Mouse (Mus musculus) left cerebral cortex, postnatal 25 days (tissue): ENCODE data around the gene 1810013L24Rik. TPM values are rescaled to one million over a fixed set of nuclear protein-coding genes. Genes with fewer than 3 reads are reported as not detected.

ENCODE experiments used
- DNase-seq, 2 experiments: peaks; one replicate each; pipeline ENCODE4 v3.0.0; 2022; ENCODE audit warnings: low spot score in 2 of 2, mixed read lengths in 1 of 2
- intact Hi-C: fragments of 180-260 bp; cut with DNase I; formaldehyde crosslinking; loops from one replicate; pipeline ENCODE4 v1.15.1; 2025
- total RNA-seq, 2 experiments: library from RNA; stranded (reverse); gene quantifications; 2 replicates each; pipeline ENCODE4 v1.2.3; 2021

Gene 1810013L24Rik
- 100 to 1,000 TPM; 107 to 109 TPM for total RNA-seq

DNA sequence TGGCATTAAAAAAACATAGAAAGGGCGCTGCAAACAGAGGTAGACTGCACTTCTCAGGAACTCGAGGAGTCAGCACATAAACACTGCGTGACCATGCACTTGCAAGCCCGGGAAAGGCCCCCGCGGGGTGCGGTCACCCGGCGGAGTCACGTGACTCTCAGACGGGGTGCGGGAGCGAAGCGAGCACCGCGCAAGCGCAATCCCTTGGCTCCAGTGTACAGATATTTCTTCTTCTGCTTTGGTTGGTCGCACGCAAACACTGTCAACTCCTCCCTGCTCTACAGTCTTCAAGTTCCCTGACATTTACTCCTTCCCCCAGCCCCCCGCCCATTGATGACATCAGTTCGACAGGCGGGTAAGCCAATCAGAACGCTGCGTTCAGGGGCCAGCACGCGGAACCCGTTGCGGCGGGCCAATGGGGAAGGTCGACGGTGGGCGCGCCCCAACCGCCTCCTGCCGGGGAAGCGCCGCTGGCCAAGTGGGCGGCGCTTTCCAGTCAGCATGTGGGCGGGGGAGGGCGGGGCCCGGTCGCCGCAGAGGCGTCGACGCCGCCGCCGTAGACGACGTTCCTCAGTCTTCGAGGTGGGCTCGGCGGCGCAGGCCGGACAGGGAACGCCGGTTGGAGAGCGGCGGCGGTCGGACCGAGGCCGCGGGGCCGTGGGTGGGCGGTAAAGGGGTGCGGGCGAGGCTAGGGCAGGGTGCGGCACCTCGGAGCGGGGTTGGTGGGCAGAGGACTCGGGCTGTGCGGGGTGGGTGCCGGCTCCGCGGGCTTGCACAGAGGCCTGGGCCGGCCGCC is at the start of gene 1810013L24Rik:
Gene 1810013L24Rik (plus strand): TSS at position 537 of the 796 bp plus-strand sequence.
- peak; percentile 96 to 99 for DNase-seq
- intact Hi-C loops, result loop anchor here (1.0 to 10.0 kb wide), 3 partner anchors 61 to 145 kb away; partner anchors contain the start of gene Gm5767

- no peak for DNase-seq
- intact Hi-C loops, result no loop called here
Measured at GRCm38 (mm10) chr16:8780187-8780586, 49.7 kb upstream of the 1810013L24Rik start.

- DNase-seq, result peak in 1 of 2 experiments; percentile 14
- intact Hi-C loops, result no loop called here
Measured at GRCm38 (mm10) chr16:8781191-8781590, 48.7 kb upstream of the 1810013L24Rik start.

DNA sequence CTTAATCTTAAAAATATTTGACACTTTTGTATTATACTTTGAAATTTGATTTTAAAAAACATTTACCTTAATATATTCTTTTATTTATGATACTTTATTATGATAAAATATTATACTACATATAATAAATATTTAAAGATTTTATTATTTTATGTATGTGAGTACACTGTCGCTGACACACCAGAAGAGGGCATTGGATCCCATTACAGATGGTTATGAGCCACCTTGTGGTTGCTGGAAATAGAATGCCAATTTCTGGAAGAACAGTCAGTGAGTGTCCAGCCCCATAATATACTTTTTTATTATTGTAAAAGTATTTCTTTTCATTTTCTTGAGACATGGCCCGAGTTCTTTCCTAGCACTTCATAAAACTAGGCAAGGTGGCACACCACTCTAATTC is 48.2 kb upstream of the 1810013L24Rik start:
- DNase-seq, result no peak
- intact Hi-C loops, result no loop called here

GRCm38 (mm10) chr16:8783198-8783913 is 46.5 kb upstream of the 1810013L24Rik start:
- DNase-seq, result no peak
- intact Hi-C loops, result no loop called here

- intact Hi-C loops, result no loop called here
- DNase-seq, result no peak
Measured at GRCm38 (mm10) chr16:8784753-8785152, 45.1 kb upstream of the 1810013L24Rik start.

GRCm38 (mm10) chr16:8790886-8791285 is 39.0 kb upstream of the 1810013L24Rik start:
- peak in 1 of 2 experiments; percentile 27 for DNase-seq
- intact Hi-C loops, result no loop called here

DNA sequence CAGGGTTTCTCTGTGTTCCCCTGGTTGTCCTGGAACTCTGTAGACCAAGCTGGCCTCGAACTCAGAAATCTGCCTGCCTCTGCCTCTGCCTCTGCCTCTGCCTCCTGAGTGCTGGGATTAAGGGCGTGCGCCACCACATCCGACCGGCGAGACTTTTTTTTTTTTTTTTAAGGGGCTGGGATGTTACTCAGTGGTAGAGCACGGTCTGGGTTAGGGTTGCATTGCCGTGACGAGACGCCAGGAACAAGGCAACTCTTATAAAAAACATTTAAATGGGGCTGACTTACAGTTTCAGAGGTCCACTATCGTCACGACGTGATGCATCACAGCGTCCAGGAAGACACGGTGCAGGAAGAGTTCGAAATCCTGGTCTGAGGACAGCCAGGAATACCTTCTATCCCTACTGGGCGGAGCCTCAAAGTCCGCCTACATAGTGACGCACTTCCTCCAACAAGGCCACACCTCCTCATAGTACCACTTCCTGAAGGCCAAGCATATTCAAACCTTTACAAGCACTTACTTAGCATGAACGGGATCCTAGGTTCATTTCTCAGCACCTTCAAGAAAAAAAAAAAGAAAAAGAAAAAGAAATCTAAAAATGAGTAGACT is 37.8 kb upstream of the 1810013L24Rik start, which contains the start of gene Usp7:
Gene Usp7 (minus strand): TSS at position 360 of the 609 bp plus-strand sequence.
- intact Hi-C loops, result no loop called here
- no peak for DNase-seq

DNA sequence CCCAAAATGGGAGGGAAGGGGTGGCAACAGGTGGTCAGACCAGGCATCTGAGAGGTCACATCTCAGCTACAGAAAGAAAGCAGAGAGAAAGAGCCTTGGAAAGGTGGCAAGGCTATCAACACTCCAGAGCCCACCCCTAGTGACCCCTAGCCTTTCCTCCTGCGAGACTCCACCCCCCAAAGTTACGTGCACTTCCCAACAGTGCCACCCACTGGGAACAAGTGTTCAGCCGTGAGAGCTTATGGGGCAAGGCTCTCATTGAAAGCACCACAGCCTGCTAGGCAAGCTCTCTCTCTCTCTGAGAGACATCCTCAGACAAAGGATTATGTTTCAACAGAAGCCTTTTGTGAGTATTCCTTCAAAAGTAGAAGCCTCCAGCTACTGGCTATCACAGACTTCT is 34.9 kb upstream of the 1810013L24Rik start:
- DNase-seq, result no peak
- intact Hi-C loops, result no loop called here

DNA sequence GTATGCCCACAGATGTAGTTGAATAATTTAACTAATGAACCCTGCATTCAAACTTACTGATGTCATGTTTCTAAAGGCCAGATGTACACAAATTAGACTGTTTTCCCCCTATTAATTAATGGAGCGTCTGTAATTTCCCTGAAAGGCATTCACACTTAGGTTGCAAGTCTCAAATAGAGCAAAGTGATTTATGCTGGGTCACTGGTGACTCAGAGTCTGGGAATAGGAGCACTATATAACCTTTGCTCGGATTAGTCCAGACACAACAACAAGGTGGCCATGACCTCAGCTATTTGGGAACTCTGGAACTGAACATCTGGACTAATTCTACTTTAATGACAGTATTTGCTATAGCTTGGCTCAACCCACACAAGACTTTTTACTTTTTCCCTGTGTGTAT is 34.0 kb upstream of the 1810013L24Rik start:
- DNase-seq, result no peak
- intact Hi-C loops, result no loop called here

GRCm38 (mm10) chr16:8806703-8807102 is 23.2 kb upstream of the 1810013L24Rik start:
- DNase-seq, result no peak
- intact Hi-C loops, result no loop called here

DNA sequence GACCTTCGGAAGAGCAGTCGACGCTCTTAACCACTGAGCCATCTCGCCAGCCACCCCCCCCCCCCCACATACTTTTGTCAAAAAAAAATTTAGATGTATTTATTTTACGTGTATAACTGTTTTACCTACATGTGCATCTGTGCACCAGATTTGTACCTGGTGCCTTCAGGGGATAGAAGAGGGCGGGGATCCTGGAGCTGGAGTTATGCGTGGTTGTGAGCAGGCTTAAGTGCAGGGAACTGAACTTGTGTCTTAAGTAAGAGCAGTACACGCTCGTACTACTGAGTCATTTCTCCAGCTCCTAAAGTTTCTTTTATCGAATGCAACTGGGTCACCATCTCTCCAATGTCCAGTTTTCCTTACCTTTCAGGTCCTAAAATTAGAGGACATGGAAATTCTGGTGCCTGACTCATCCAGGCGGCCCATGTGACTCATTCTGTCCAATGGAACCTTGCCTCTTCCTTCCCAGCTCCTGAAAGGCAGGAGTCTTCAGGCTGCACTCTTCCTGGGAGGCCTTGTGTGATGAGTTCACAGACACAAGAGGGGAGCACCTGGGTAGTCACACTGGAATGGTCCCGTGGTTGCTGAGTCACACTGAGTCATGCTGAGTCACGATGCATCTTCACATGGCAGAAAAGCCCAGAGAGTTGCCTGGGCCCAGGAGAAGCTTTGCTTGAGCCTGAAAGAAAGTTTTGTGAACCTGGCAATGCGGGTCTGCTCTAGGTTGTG is 19.3 kb upstream of the 1810013L24Rik start:
- peak in 1 of 2 experiments; percentile 77 for DNase-seq
- intact Hi-C loops, result no loop called here

- intact Hi-C loops, result no loop called here
- no peak for DNase-seq
Measured at GRCm38 (mm10) chr16:8817872-8818271, 12.0 kb upstream of the 1810013L24Rik start.

- peak; percentile 49 to 88 for DNase-seq
- intact Hi-C loops, result loop anchor here (1.0 kb wide), 1 partner anchor 19 kb away; no protein-coding TSS in a partner anchor
Measured at GRCm38 (mm10) chr16:8821429-8821828, 8.5 kb upstream of the 1810013L24Rik start.

DNA sequence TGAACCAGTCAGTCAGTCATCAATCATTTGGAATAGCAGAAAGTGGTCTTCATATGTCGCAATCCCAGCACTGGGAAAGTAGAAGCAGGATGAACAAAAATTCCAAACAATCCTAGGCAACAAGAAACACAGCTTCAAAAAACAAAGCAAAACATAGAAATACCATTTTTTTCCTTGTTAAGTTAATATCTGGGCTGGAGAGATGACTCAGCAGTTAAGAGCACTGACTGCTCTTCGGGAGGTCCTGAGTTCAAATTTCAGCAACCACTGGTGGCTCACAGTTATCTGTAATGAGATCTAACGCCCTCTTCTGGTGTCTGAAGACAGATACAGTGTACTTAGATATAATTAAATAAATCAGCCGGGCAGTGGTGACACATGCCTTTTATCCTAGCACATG is 7.3 kb upstream of the 1810013L24Rik start:
- no peak for DNase-seq
- intact Hi-C loops, result no loop called here

- intact Hi-C loops, result no loop called here
- DNase-seq, result no peak
Measured at GRCm38 (mm10) chr16:8823661-8824060, 6.2 kb upstream of the 1810013L24Rik start.

DNA sequence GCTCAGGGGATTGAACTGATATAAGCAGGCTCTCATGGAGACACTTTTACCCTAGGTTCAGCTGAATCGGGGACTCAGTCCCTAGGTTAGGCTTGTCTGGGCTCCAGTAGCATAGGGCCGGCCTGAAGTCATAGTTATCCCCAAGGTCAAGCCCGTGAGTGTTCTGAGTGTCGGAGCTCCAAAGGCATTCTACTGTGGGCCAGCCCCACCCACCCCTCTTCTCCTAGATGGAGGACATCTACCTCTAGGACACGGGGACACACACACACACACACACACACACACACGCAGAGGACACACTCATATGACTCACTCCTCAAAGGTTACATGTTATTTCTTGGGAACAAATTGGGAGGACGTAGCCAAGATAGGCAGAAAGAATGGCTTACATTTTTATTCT is 2.5 kb upstream of the 1810013L24Rik start:
- intact Hi-C loops, result no loop called here

GRCm38 (mm10) chr16:8828636-8829563 is 1.0 kb upstream of the 1810013L24Rik start:
- peak in 1 of 2 experiments; percentile 73 for DNase-seq

More for the DNA sequence above, 2.5 kb upstream of the 1810013L24Rik start:
- no peak for DNase-seq

More at GRCm38 (mm10) chr16:8828636-8829563, 1.0 kb upstream of the 1810013L24Rik start:
- intact Hi-C loops, result loop anchor here (1.0 kb wide), 1 partner anchor 90 kb away; no protein-coding TSS in a partner anchor
